Mouse (Mus musculus): ENCODE results near the gene Ctbp1. TPM values are rescaled to one million over a fixed set of nuclear protein-coding genes. Genes with fewer than 3 reads are reported as not detected.
A peak's percentile ranks its signal among the peaks of the same experiment; 100 is the strongest.

Ctbp1 gene
- total and polyA plus RNA-seq, 3 experiments: 353 to 595 (median 443) TPM

GRCm38 (mm10) chr5:33218746-33219449 lies 55.9 kb downstream of the Ctbp1 start (continued):
- TF ChIP-seq TAL1 (IDR thresholded peaks at IDR 0.05; ENCODE audit: low read length) (no peak), RCOR1 (IDR thresholded peaks at IDR 0.05; ENCODE audit: low read depth, low read length) (0 out of 2 replicates have a peak, but pooled peaks have one; percentile 17), HCFC1 (IDR thresholded peaks at IDR 0.05; ENCODE audit: low read depth, low read length) (0 out of 2 replicates have a peak, but pooled peaks have one; percentile 2), MXI1 (IDR thresholded peaks at IDR 0.05; ENCODE audit: low read depth, low read length) (no peak), POLR2A (IDR thresholded peaks at IDR 0.05; ENCODE audit: control insufficient read depth in 1 of 2, insufficient read depth in 1 of 2, low read depth in 1 of 2, low read length in 2 of 2, poor library complexity in 1 of 2) (no peak), MEF2A (IDR thresholded peaks at IDR 0.05; ENCODE audit: extremely low read depth, insufficient replicate concordance, low read depth, low read length, poor library complexity, severe bottlenecking) (no peak), SMC3 (IDR thresholded peaks at IDR 0.05; ENCODE audit: low read depth, low read length) (no peak), NELFE (IDR thresholded peaks at IDR 0.05; ENCODE audit: low read depth, low read length) (peak; percentile 14; the same call in 1 of the 2 replicates), ZMIZ1 (IDR thresholded peaks at IDR 0.05; ENCODE audit: low read depth, low read length) (no peak), TBP (IDR thresholded peaks at IDR 0.05; ENCODE audit: low read depth, low read length) (no peak), POLR2AphosphoS2 (IDR thresholded peaks at IDR 0.05; ENCODE audit: low read length) (no peak), ELF1 (IDR thresholded peaks at IDR 0.05; ENCODE audit: low read depth, low read length) (no peak), MAFK (IDR thresholded peaks at IDR 0.05; ENCODE audit: borderline replicate concordance, low read depth, low read length) (no peak), USF1 (IDR thresholded peaks at IDR 0.05; ENCODE audit: low read depth, low read length) (no peak), BHLHE40 (IDR thresholded peaks at IDR 0.05; ENCODE audit: borderline replicate concordance, low read depth, low read length) (no peak), ZKSCAN1 (IDR thresholded peaks at IDR 0.05; ENCODE audit: low read depth, low read length) (no peak), TCF12 (IDR thresholded peaks at IDR 0.05; ENCODE audit: low read depth, low read length) (no peak), RAD21 (IDR thresholded peaks at IDR 0.05; ENCODE audit: low read depth, low read length) (no peak), ETS1 (IDR thresholded peaks at IDR 0.05; ENCODE audit: low read depth, low read length) (no peak), NRF1 (IDR thresholded peaks at IDR 0.05; ENCODE audit: insufficient read depth, low read depth, low read length, poor library complexity, severe bottlenecking) (no peak)

GRCm38 (mm10) chr5:33218081-33218480 lies 56.7 kb downstream of the Ctbp1 start, which contains the start of gene Spon2:
TSS of gene Spon2 (minus strand) at chr5:33218455.
- peak within 1 kb of the TSS; percentile 61 for H3K27ac ChIP-seq (ENCODE audit: control insufficient read depth, low read depth, low read length)
- TF ChIP-seq TBP (IDR thresholded peaks at IDR 0.05; ENCODE audit: low read depth, low read length) (peak; percentile 36; the same call in 1 of the 2 replicates), MYC (IDR thresholded peaks at IDR 0.05; ENCODE audit: low read depth, low read length) (no peak), KAT2A (conservative IDR thresholded peaks at IDR 0.05; ENCODE audit: low read depth, low read length) (no peak), ETS1 (IDR thresholded peaks at IDR 0.05; ENCODE audit: low read depth, low read length) (0 out of 2 replicates have a peak, but pooled peaks have one; percentile 25), USF2 (IDR thresholded peaks at IDR 0.05; ENCODE audit: borderline replicate concordance in 1 of 2, insufficient read depth in 1 of 2, low read depth in 1 of 2, low read length in 2 of 2) (no peak), E2F4 (IDR thresholded peaks at IDR 0.05; ENCODE audit: borderline replicate concordance, low read depth, low read length) (no peak), NRF1 (IDR thresholded peaks at IDR 0.05; ENCODE audit: insufficient read depth, low read depth, low read length, poor library complexity, severe bottlenecking) (no peak), SIN3A (IDR thresholded peaks at IDR 0.05; ENCODE audit: low read length) (no peak), BHLHE40 (IDR thresholded peaks at IDR 0.05; ENCODE audit: borderline replicate concordance, low read depth, low read length) (no peak), MAFK (IDR thresholded peaks at IDR 0.05; ENCODE audit: borderline replicate concordance, low read depth, low read length) (no peak), CTCF (IDR thresholded peaks at IDR 0.05 in 2 of 3, conservative IDR thresholded peaks at IDR 0.05 in 1 of 3; ENCODE audit: control insufficient read depth in 1 of 3, insufficient read depth in 1 of 3, low read depth in 2 of 3, low read length in 3 of 3, poor library complexity in 1 of 3, severe bottlenecking in 1 of 3) (no peak), EP300 (IDR thresholded peaks at IDR 0.05; ENCODE audit: low read depth in 1 of 2, low read length in 2 of 2) (no peak; a peak in 1 of 4 replicates), MXI1 (IDR thresholded peaks at IDR 0.05; ENCODE audit: low read depth, low read length) (no peak), MAX (IDR thresholded peaks at IDR 0.05; ENCODE audit: low read length) (no peak), NELFE (IDR thresholded peaks at IDR 0.05; ENCODE audit: low read depth, low read length) (no peak), TCF12 (IDR thresholded peaks at IDR 0.05; ENCODE audit: low read depth, low read length) (peak; percentile 42; the same call in 1 of the 2 replicates), UBTF (IDR thresholded peaks at IDR 0.05; ENCODE audit: borderline replicate concordance, insufficient read depth, low read depth, low read length) (no peak), POLR2A (IDR thresholded peaks at IDR 0.05; ENCODE audit: control insufficient read depth in 1 of 2, insufficient read depth in 1 of 2, low read depth in 1 of 2, low read length in 2 of 2, poor library complexity in 1 of 2) (no peak; a peak in 1 of 4 replicates), CHD2 (IDR thresholded peaks at IDR 0.05; ENCODE audit: low read length) (no peak)
- H3K9ac ChIP-seq (ENCODE audit: control insufficient read depth, low read depth, low read length, poor library complexity, severe bottlenecking): peak within 1 kb of the TSS; percentile 37
- no peaks in the 10 kb centered on the region for H3K79me2 ChIP-seq (ENCODE audit: control insufficient read depth, insufficient read depth, low read length, poor library complexity)
- peak within 1 kb of the TSS; percentile 6 to 46 for H3K4me3 ChIP-seq (ENCODE audit: control insufficient read depth in 1 of 2, insufficient read depth in 1 of 2, low read depth in 2 of 2, low read length in 2 of 2)
- no peaks in the 10 kb centered on the region for H3K27me3 ChIP-seq (ENCODE audit: control insufficient read depth in 1 of 2, insufficient read depth in 2 of 2, low read length in 2 of 2)
- H3K9me3 ChIP-seq (replicated peaks; ENCODE audit: insufficient read depth, low read length): no peaks in the 10 kb centered on the region
- H3K4me1 ChIP-seq (ENCODE audit: control insufficient read depth in 1 of 2, insufficient read depth in 2 of 2, low read length in 2 of 2): peaks cover 26 to 34% of the 10 kb centered on the region in 2 experiments
- DNase-seq (ENCODE audit: low read depth, low spot score): peak; percentile 83
- peaks cover 0 to 28% of the 10 kb centered on the region in 2 experiments; a peak in 2 of 4 replicates for H3K36me3 ChIP-seq (ENCODE audit: control insufficient read depth in 1 of 2, insufficient read depth in 2 of 2, low read length in 2 of 2)

Data from MEL (cell line).